Comparison of ENCODE assay signal across 8 mouse cellular contexts in the genomic region with DNA sequence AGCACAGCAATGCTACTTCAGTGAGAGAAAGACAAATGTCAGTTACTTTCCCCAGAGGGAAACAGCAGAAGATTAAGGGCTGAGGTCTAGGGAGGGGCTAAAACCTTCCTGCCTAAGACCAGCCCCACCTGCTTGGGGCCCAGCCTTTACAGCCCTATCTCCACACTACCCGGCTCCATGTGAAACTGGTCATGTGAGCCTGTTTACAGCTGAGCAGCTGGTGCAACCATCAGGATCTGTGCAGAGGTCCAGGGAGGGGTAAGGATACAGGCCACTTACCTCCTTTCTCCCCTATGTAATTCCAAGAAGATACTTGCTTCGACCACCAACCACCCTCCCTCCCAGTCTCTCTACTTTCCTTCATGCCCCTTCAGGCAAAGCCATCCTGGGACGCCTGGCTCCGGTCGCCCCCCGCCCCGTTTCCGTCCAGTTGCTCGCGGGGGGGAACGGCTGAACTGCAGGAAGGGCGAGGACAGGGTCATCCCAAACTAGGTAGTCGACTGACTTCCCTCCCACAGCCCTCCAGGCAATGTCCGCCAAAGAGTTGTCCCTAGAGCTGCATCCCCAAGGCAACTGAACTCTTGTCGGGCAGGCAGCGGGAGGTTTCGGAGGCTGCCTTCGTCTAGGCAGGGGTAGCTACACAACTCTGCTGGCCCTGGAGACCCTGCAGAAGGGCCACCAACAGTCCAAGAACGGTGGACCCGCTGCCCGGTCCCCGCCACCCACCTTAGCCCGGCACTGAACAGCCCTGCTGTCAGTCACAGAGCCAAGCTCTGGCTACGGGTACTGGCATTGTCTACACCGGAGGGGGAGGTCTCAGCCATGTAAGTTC. TPM values are rescaled to one million over a fixed set of nuclear protein-coding genes. Genes with fewer than 3 reads are reported as not detected.
A peak's percentile ranks its signal among the peaks of the same experiment; 100 is the strongest.
DNase-seq lines count a peak whose midpoint lies in the region; ATAC-seq and TF ChIP-seq lines count a peak whose summit lies in the region.

No protein-coding gene starts in this region.

- H3K4me2 ChIP-seq in CH12.LX (ENCODE audit: insufficient read depth, low read depth, poor library complexity, severe bottlenecking) = peak overlapping the region; percentile 76
- H3K4me2 ChIP-seq in embryonic facial prominence, embryonic 12.5 days (replicated peaks) = peak overlapping the region; percentile 54
- peak overlapping the region; percentile 70 for H3K4me2 ChIP-seq in heart, embryonic 12.5 days
- peak overlapping the region; percentile 59 for H3K4me2 ChIP-seq in kidney, embryonic 14.5 days (replicated peaks; ENCODE audit: low read depth, low read length)

- WGBS in embryonic facial prominence, embryonic 12.5 days = 23% methylated on average over 25 of the region's 25 CpGs
- 10% methylated on average over 25 of the region's 25 CpGs for WGBS in heart, embryonic 12.5 days
- WGBS in kidney, embryonic 14.5 days = 31% methylated on average over 24 of the region's 25 CpGs

- TF ChIP-seq RAD21 in CH12.LX (IDR thresholded peaks at IDR 0.05; ENCODE audit: low read depth, low read length) = no peak

- TF ChIP-seq CTCF in CH12.LX (conservative IDR thresholded peaks at IDR 0.05 in 1 of 2, IDR thresholded peaks at IDR 0.05 in 1 of 2; ENCODE audit: low read depth in 2 of 2, low read length in 2 of 2) = no peak

- no peak for TF ChIP-seq EP300 in CH12.LX (IDR thresholded peaks at IDR 0.05; ENCODE audit: low read length)

- peak; percentile 47 for DNase-seq in CH12.LX (ENCODE audit: extremely low read depth)
- peak; percentile 36 for DNase-seq in adrenal gland, postnatal 14 days
- peak; percentile 18 for DNase-seq in lung, postnatal 14 days
- DNase-seq in retina, postnatal 1 day = peak; percentile 53
- peak; percentile 51 for DNase-seq in yolk sac, embryonic 10.5 days (ENCODE audit: low spot score)

- H3K79me2 ChIP-seq in CH12.LX (replicated peaks; ENCODE audit: control insufficient read depth, extremely low read depth, insufficient read depth, poor library complexity, severe bottlenecking) = no peaks in the 10 kb centered on the region

- peak overlapping the region; percentile 64 to 78 (median 71) for H3K4me3 ChIP-seq in CH12.LX (replicated peaks in 1 of 3; ENCODE audit: low read depth in 2 of 3, low read length in 2 of 3, poor library complexity in 1 of 3)
- peak overlapping the region; percentile 56 for H3K4me3 ChIP-seq in embryonic facial prominence, embryonic 12.5 days
- peak overlapping the region; percentile 76 for H3K4me3 ChIP-seq in heart, embryonic 12.5 days
- peak overlapping the region; percentile 59 for H3K4me3 ChIP-seq in kidney, embryonic 14.5 days (ENCODE audit: low read length)

- peaks cover 0 to 4% of the 10 kb centered on the region in 2 experiments; a peak in 2 of 4 replicates for H3K4me1 ChIP-seq in CH12.LX (ENCODE audit: control insufficient read depth in 1 of 2, insufficient read depth in 2 of 2)
- H3K4me1 ChIP-seq in embryonic facial prominence, embryonic 12.5 days = no peaks in the 10 kb centered on the region
- H3K4me1 ChIP-seq in heart, embryonic 12.5 days (replicated peaks) = no peaks in the 10 kb centered on the region
- H3K4me1 ChIP-seq in kidney, embryonic 14.5 days (ENCODE audit: control insufficient read depth, insufficient read depth, low read length) = no peaks in the 10 kb centered on the region

- peak; percentile 74 for ATAC-seq in embryonic facial prominence, embryonic 12.5 days (ENCODE audit: insufficient number of reproducible peaks, insufficient read depth, low FRiP score, low TSS enrichment)
- peak; percentile 91 for ATAC-seq in heart, embryonic 12.5 days (ENCODE audit: insufficient number of reproducible peaks, low FRiP score)
- ATAC-seq in kidney, embryonic 14.5 days (ENCODE audit: low FRiP score, low TSS enrichment) = peak; percentile 87

- peak overlapping the region; percentile 3 for H3K27ac ChIP-seq in CH12.LX (ENCODE audit: insufficient read depth, low read depth)
- H3K27ac ChIP-seq in embryonic facial prominence, embryonic 12.5 days = peak overlapping the region; percentile 67
- peak overlapping the region; percentile 84 for H3K27ac ChIP-seq in heart, embryonic 12.5 days (ENCODE audit: poor library complexity, severe bottlenecking)
- H3K27ac ChIP-seq in kidney, embryonic 14.5 days (ENCODE audit: low read depth, low read length) = peak overlapping the region; percentile 76; the same call in 1 of the 2 replicates

- H3K9ac ChIP-seq in CH12.LX (ENCODE audit: insufficient read depth, low read depth) = peak overlapping the region; percentile 63; the same call in 1 of the 2 replicates
- peak overlapping the region; percentile 57 for H3K9ac ChIP-seq in embryonic facial prominence, embryonic 12.5 days
- peak overlapping the region; percentile 81 for H3K9ac ChIP-seq in heart, embryonic 12.5 days
- H3K9ac ChIP-seq in kidney, embryonic 14.5 days (ENCODE audit: low read depth, low read length) = peak overlapping the region; percentile 66

- H3K36me3 ChIP-seq in CH12.LX (replicated peaks in 1 of 2; ENCODE audit: control insufficient read depth in 1 of 2, insufficient read depth in 1 of 2, low read length in 1 of 2) = no peaks in the 10 kb centered on the region
- no peaks in the 10 kb centered on the region for H3K36me3 ChIP-seq in embryonic facial prominence, embryonic 12.5 days
- no peaks in the 10 kb centered on the region for H3K36me3 ChIP-seq in heart, embryonic 12.5 days
- H3K36me3 ChIP-seq in kidney, embryonic 14.5 days (ENCODE audit: control insufficient read depth, insufficient read depth, low read length) = no peaks in the 10 kb centered on the region

- TF ChIP-seq POLR2A in CH12.LX (IDR thresholded peaks at IDR 0.05; ENCODE audit: low read depth, low read length) = no peak

- H3K9me3 ChIP-seq in CH12.LX (replicated peaks; ENCODE audit: low read length) = no peaks in the 10 kb centered on the region
- no peaks in the 10 kb centered on the region for H3K9me3 ChIP-seq in embryonic facial prominence, embryonic 12.5 days
- H3K9me3 ChIP-seq in heart, embryonic 12.5 days (replicated peaks) = no peaks in the 10 kb centered on the region
- H3K9me3 ChIP-seq in kidney, embryonic 14.5 days (ENCODE audit: control insufficient read depth, low read length) = no peaks in the 10 kb centered on the region

- in situ Hi-C loops in CH12.LX (cut with MboI; ENCODE audit: low pct_ligation_motif_present, low pct_unique_long_range_greater_than_20kb, low sequenced_read_pairs) = no loop called here

- dilution Hi-C loops in CH12.LX (cut with MboI; ENCODE audit: extremely low pct_ligation_motif_present, extremely low pct_unique_long_range_greater_than_20kb, low sequenced_read_pairs) = no loop called here

- H3K27me3 ChIP-seq in CH12.LX (replicated peaks) = no peaks in the 10 kb centered on the region
- no peaks in the 10 kb centered on the region for H3K27me3 ChIP-seq in embryonic facial prominence, embryonic 12.5 days
- H3K27me3 ChIP-seq in heart, embryonic 12.5 days (replicated peaks) = no peaks in the 10 kb centered on the region
- H3K27me3 ChIP-seq in kidney, embryonic 14.5 days (ENCODE audit: control insufficient read depth, insufficient read depth, low read length) = no peaks in the 10 kb centered on the region

TF ChIP-seq in CH12.LX, 34 proteins besides CTCF, POLR2A, EP300 and RAD21 (continues in another document):
- TF ChIP-seq MYC (IDR thresholded peaks at IDR 0.05; ENCODE audit: low read depth, low read length) (no peak), MAFK (IDR thresholded peaks at IDR 0.05; ENCODE audit: insufficient replicate concordance, low read length) (no peak), ZNF384 (IDR thresholded peaks at IDR 0.05; ENCODE audit: low read depth, low read length) (no peak), MAZ (IDR thresholded peaks at IDR 0.05; ENCODE audit: low read depth, low read length) (no peak), NELFE (IDR thresholded peaks at IDR 0.05; ENCODE audit: low read depth, low read length) (no peak), USF2 (conservative IDR thresholded peaks at IDR 0.05; ENCODE audit: low read depth, low read length) (no peak), HCFC1 (IDR thresholded peaks at IDR 0.05; ENCODE audit: low read depth, low read length) (no peak), RCOR1 (conservative IDR thresholded peaks at IDR 0.05; ENCODE audit: low read depth, low read length) (no peak), MAX (IDR thresholded peaks at IDR 0.05; ENCODE audit: low read length) (0 out of 2 replicates have a peak, but pooled peaks have one; percentile 20), ELF1 (IDR thresholded peaks at IDR 0.05; ENCODE audit: low read depth, low read length) (no peak), SIN3A (IDR thresholded peaks at IDR 0.05; ENCODE audit: low read length) (peak; percentile 53; the same call in 1 of the 2 replicates), E2F4 (IDR thresholded peaks at IDR 0.05; ENCODE audit: insufficient replicate concordance, low read depth, low read length) (no peak), MXI1 (IDR thresholded peaks at IDR 0.05; ENCODE audit: low read depth, low read length) (peak; percentile 69; the same call in 1 of the 2 replicates), IRF4 (IDR thresholded peaks at IDR 0.05; ENCODE audit: low read depth, low read length) (no peak), ETS1 (conservative IDR thresholded peaks at IDR 0.05; ENCODE audit: low read depth, low read length) (0 out of 2 replicates have a peak, but pooled peaks have one; percentile 24), UBTF (IDR thresholded peaks at IDR 0.05; ENCODE audit: low read depth, low read length) (no peak), BHLHE40 (IDR thresholded peaks at IDR 0.05; ENCODE audit: low read depth, low read length) (peak; percentile 67), NRF1 (IDR thresholded peaks at IDR 0.05; ENCODE audit: low read depth, low read length) (no peak), MEF2A (IDR thresholded peaks at IDR 0.05; ENCODE audit: borderline replicate concordance, low read depth, low read length) (no peak), ZC3H11A (IDR thresholded peaks at IDR 0.05; ENCODE audit: low read depth, low read length) (no peak), ZMIZ1 (IDR thresholded peaks at IDR 0.05; ENCODE audit: low read depth, low read length) (no peak), KAT2A (IDR thresholded peaks at IDR 0.05; ENCODE audit: insufficient replicate concordance, low read length) (no peak), PAX5 (IDR thresholded peaks at IDR 0.05; ENCODE audit: low read length) (no peak), TCF12 (IDR thresholded peaks at IDR 0.05; ENCODE audit: low read depth, low read length) (no peak), CHD2 (IDR thresholded peaks at IDR 0.05; ENCODE audit: low read length) (no peak)

RNA-seq across cellular contexts. Expression of a gene that starts 0.6 kb away (rescaled TPM):
- total RNA-seq in CH12.LX (2012; rRNA removed) (4.4 and 4.6 TPM in 2 replicates), CH12.LX (2014; rRNA removed) (14.5 and 15.5 TPM in 2 replicates)
- 5.6 and 7.0 TPM in 2 replicates for polyA plus RNA-seq in CH12.LX (2012; ENCODE audit: insufficient read length, low read depth)
- total RNA-seq in adrenal gland, postnatal 14 days (2021) = 25.5 and 27.0 TPM in 2 replicates
- polyA plus RNA-seq in embryonic facial prominence, embryonic 12.5 days (2016; fragmentation: Nextera tagmentation; extraction: Ambion mirVana) = 47.4 and 50.1 TPM in 2 replicates
- polyA plus RNA-seq in heart, embryonic 12.5 days (2016; fragmentation: Nextera tagmentation; extraction: Ambion mirVana) = 49.2 and 51.2 TPM in 2 replicates
- 38.9 and 42.3 TPM in 2 replicates for polyA plus RNA-seq in kidney, embryonic 14.5 days (2014; fragmentation: Nextera tagmentation; extraction: Ambion mirVana)

Comparison
In these comparisons a context has a peak if more than half of its experiments do, and no peak if none do; other contexts are left out.
1. Peak in every context shown above with its lines: DNase-seq, ATAC-seq, H3K4me3 ChIP-seq and H3K27ac ChIP-seq.
2. H3K27ac ChIP-seq: peak in every context shown above with its lines; median percentile 84 in heart, embryonic 12.5 days; 76 in kidney, embryonic 14.5 days; 67 in embryonic facial prominence, embryonic 12.5 days; 3 in CH12.LX.